Mouse (Mus musculus): Measurements from ENCODE around the gene Pkdrej.

Pkdrej gene

GRCm38 (mm10) chr15:85768991-85769390, 52.5 kb downstream of the Pkdrej start:
- DNase-seq (ENCODE audit: low read depth): no peak

- no peak for DNase-seq (ENCODE audit: low read depth)
Measured at GRCm38 (mm10) chr15:85766677-85767076, 54.9 kb downstream of the Pkdrej start.

- no peak for DNase-seq (ENCODE audit: low read depth)
Measured at GRCm38 (mm10) chr15:85765022-85765421, 56.5 kb downstream of the Pkdrej start.
